Mouse (Mus musculus) kidney, adult 2 months (tissue): ENCODE data around the gene Faap20.

Experiments
- CTCF ChIP-seq: fragments of 200-500 bp; conservative IDR thresholded peaks from 2 replicates; pipeline ENCODE4 v1.5.1; 2011; ENCODE audit warnings: low read depth, mild to moderate bottlenecking, control low read depth, low read length, moderate library complexity, mixed read lengths; ENCODE audit not compliant: insufficient read depth, insufficient read length
- POLR2A ChIP-seq: fragments of 200-500 bp; IDR thresholded peaks from one replicate; pipeline ENCODE4 v1.6.1; 2011; ENCODE audit warnings: low read depth, low read length, control low read depth

DNA sequence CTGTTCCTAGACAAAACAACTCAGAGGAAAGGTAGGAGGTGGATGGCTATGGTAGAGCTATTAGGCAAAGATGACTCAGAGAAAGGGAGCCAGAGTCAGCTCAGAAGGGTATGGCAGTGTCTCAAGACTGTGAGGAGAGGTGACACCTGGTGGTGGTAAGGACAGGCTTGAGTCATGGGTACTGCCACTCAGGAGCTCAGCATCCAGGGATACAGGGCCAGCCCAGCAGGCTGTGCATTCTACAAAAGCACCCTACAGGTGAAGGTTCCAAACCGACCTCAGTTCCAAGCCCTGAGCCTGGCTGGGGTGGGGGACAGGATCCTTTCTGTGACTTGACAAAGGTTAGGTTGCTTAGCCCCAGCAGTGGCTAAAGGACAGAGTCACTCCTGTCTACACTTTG, 39.0 kb downstream of the Faap20 start:
- TF ChIP-seq CTCF (peak; percentile 28; the same call in 1 of the 2 replicates), POLR2A (no peak)
